Mouse (Mus musculus): ENCODE measurements around the gene Smco1. TPM values are rescaled to one million over a fixed set of nuclear protein-coding genes. Genes with fewer than 3 reads are reported as not detected.

The Smco1 gene
- polyA plus RNA-seq, 1 experiment from 2014 or later = not detected

MicroRNA genes within 50 kb of the gene (microRNA counts, 519-probe panel; counts per million panel counts)
- microRNA mmu-miR-1946a = 2,200 counts per million, percentile 38 among the panel's probes with 10 or more counts

Small RNAs within 50 kb of the gene (microRNA-seq; reads per million reads assigned to microRNA genes)
- not detected for gene Mir1946a

Other genes with a start within 250 kb of the Smco1 start
- gene Pak2, start 192.1 kb upstream of the Smco1 start, polyA plus RNA-seq (2015; fragmentation: Nextera tagmentation; extraction: Ambion mirVana) = 9.7 and 10.6 TPM in 2 replicates
- 33.7 and 36.0 TPM in 2 replicates for gene Pigx, start 171.7 kb upstream of the Smco1 start, polyA plus RNA-seq (2015; fragmentation: Nextera tagmentation; extraction: Ambion mirVana)
- gene Cep19, start 171.7 kb upstream of the Smco1 start, polyA plus RNA-seq (2015; fragmentation: Nextera tagmentation; extraction: Ambion mirVana) = 5.6 and 5.8 TPM in 2 replicates
- gene Nrros, start 105.9 kb upstream of the Smco1 start, polyA plus RNA-seq (2015; fragmentation: Nextera tagmentation; extraction: Ambion mirVana) = 22.8 and 23.3 TPM in 2 replicates
- gene Bex6, start 91.6 kb upstream of the Smco1 start, polyA plus RNA-seq (2015; fragmentation: Nextera tagmentation; extraction: Ambion mirVana) = 0.90 and 1.1 TPM in 2 replicates
- gene Fbxo45, start 24.3 kb upstream of the Smco1 start, polyA plus RNA-seq (2015; fragmentation: Nextera tagmentation; extraction: Ambion mirVana) = 1.5 and 1.6 TPM in 2 replicates
- 9.8 and 11.4 TPM in 2 replicates for gene Wdr53, start 24.2 kb upstream of the Smco1 start, polyA plus RNA-seq (2015; fragmentation: Nextera tagmentation; extraction: Ambion mirVana)
- gene Rnf168, start 6.0 kb downstream of the Smco1 start, polyA plus RNA-seq (2015; fragmentation: Nextera tagmentation; extraction: Ambion mirVana) = 10.9 and 11.9 TPM in 2 replicates
- gene Ubxn7, start 60.8 kb downstream of the Smco1 start, polyA plus RNA-seq (2015; fragmentation: Nextera tagmentation; extraction: Ambion mirVana) = 10.2 TPM in 2 replicates
- not detected in 2 replicates for gene Tm4sf19, start 129.0 kb downstream of the Smco1 start, polyA plus RNA-seq (2015; fragmentation: Nextera tagmentation; extraction: Ambion mirVana)
- 4.8 and 5.0 TPM in 2 replicates for gene Tctex1d2, start 148.2 kb downstream of the Smco1 start, polyA plus RNA-seq (2015; fragmentation: Nextera tagmentation; extraction: Ambion mirVana)
- gene Pcyt1a, start 159.5 kb downstream of the Smco1 start, polyA plus RNA-seq (2015; fragmentation: Nextera tagmentation; extraction: Ambion mirVana) = 38.1 and 42.1 TPM in 2 replicates
- 0.25 and 1.3 TPM in 2 replicates for gene Slc51a, start 216.4 kb downstream of the Smco1 start, polyA plus RNA-seq (2015; fragmentation: Nextera tagmentation; extraction: Ambion mirVana)
- gene Zdhhc19, start 224.8 kb downstream of the Smco1 start, polyA plus RNA-seq (2015; fragmentation: Nextera tagmentation; extraction: Ambion mirVana) = not detected in 2 replicates